Mouse (Mus musculus) 3T3-L1 (cell line): ENCODE results near the gene Fen1.

Source experiments
- DNase-seq: peaks from one replicate; pipeline ENCODE4 v3.0.0-alpha.2; 2015; ENCODE audit warnings: low read depth, low spot score

The Fen1 gene

GRCm38 (mm10) chr19:10203848-10204615 lies at the start of gene Fen1, which contains the start of gene Tmem258:
Gene Fen1 (minus strand): TSS chr19:10204169.
Gene Tmem258 (plus strand): TSS chr19:10204014.
- peak; percentile 97 for DNase-seq

- no peak for DNase-seq
Measured at GRCm38 (mm10) chr19:10248128-10248527, 44.2 kb upstream of the Fen1 start.

GRCm38 (mm10) chr19:10247165-10247564 lies 43.2 kb upstream of the Fen1 start:
- DNase-seq = no peak

GRCm38 (mm10) chr19:10244183-10244582 lies 40.2 kb upstream of the Fen1 start:
- DNase-seq = peak; percentile 70

GRCm38 (mm10) chr19:10242916-10243315 lies 38.9 kb upstream of the Fen1 start:
- no peak for DNase-seq

GRCm38 (mm10) chr19:10240654-10241305 lies 36.8 kb upstream of the Fen1 start, which contains the start of gene Myrf:
Gene Myrf (minus strand): TSS chr19:10240748.
- DNase-seq = no peak

- DNase-seq = no peak
Measured at GRCm38 (mm10) chr19:10239975-10240653, 36.1 kb upstream of the Fen1 start.

GRCm38 (mm10) chr19:10239419-10239818 lies 35.5 kb upstream of the Fen1 start:
- DNase-seq = no peak

- no peak for DNase-seq
Measured at GRCm38 (mm10) chr19:10238477-10238876, 34.5 kb upstream of the Fen1 start.

- DNase-seq = peak; percentile 20
Measured at GRCm38 (mm10) chr19:10235784-10236565, 32.0 kb upstream of the Fen1 start.

GRCm38 (mm10) chr19:10232327-10233017 lies 28.5 kb upstream of the Fen1 start:
- no peak for DNase-seq

GRCm38 (mm10) chr19:10231871-10232270 lies 27.9 kb upstream of the Fen1 start:
- no peak for DNase-seq

GRCm38 (mm10) chr19:10231016-10231415 lies 27.0 kb upstream of the Fen1 start:
- no peak for DNase-seq

GRCm38 (mm10) chr19:10225767-10226166 lies 21.8 kb upstream of the Fen1 start:
- no peak for DNase-seq

- DNase-seq = no peak
Measured at GRCm38 (mm10) chr19:10224637-10225453, 20.9 kb upstream of the Fen1 start.

- DNase-seq = no peak
Measured at GRCm38 (mm10) chr19:10223561-10223960, 19.6 kb upstream of the Fen1 start.

GRCm38 (mm10) chr19:10222656-10223055 lies 18.7 kb upstream of the Fen1 start:
- peak; percentile 15 for DNase-seq

GRCm38 (mm10) chr19:10221585-10221984 lies 17.6 kb upstream of the Fen1 start:
- no peak for DNase-seq

GRCm38 (mm10) chr19:10219593-10219992 lies 15.6 kb upstream of the Fen1 start:
- DNase-seq = no peak

- peak; percentile 72 for DNase-seq
Measured at GRCm38 (mm10) chr19:10219108-10219507, 15.1 kb upstream of the Fen1 start.
